Mouse (Mus musculus): ENCODE measurements around the gene P4htm. TPM values are rescaled to one million over a fixed set of nuclear protein-coding genes. Genes with fewer than 3 reads are reported as not detected.

The P4htm gene
- total and polyA plus RNA-seq, 3 experiments = 5.4 to 11.0 (median 7.9) TPM

DNA sequence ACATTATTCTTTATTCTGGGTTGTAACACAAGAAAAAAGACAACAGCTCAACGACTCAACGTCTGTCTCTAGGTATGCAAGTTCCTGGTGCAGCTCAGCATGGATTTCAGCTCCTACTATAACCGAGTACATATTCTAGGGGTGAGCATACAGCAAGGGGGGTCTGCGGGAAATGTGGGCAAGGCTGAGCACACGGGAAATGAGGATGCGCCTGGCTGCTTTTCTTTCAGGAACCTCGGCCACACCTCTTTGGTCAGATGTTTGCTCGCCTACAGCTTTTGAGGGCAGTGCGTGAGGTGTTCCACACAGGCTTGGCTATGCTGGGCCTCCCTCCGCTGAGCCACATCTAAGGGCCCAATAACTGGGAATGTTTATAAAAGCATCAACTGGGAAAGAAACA is 25.1 kb downstream of the P4htm start:
- Histone ChIP-seq H3K79me2 (replicated peaks; ENCODE audit: control insufficient read depth, extremely low read depth, insufficient read depth, poor library complexity, severe bottlenecking) (0 out of 2 replicates have a peak, but pooled peaks cover 3% of the 10 kb centered on the region), H3K4me3 (replicated peaks in 1 of 3; ENCODE audit: low read depth in 2 of 3, low read length in 2 of 3, poor library complexity in 1 of 3) (no peak overlapping the region), H3K4me2 (ENCODE audit: insufficient read depth, low read depth, poor library complexity, severe bottlenecking) (no peak overlapping the region), H3K4me1 (ENCODE audit: control insufficient read depth in 1 of 2, insufficient read depth in 2 of 2) (peaks cover 3 to 15% of the 10 kb centered on the region in 2 experiments; a peak in 3 of 4 replicates), H3K9ac (ENCODE audit: insufficient read depth, low read depth) (no peak overlapping the region), H3K36me3 (replicated peaks in 1 of 2; ENCODE audit: control insufficient read depth in 1 of 2, insufficient read depth in 1 of 2, low read length in 1 of 2) (peaks cover 39 to 66% of the 10 kb centered on the region in 2 experiments), H3K9me3 (replicated peaks; ENCODE audit: low read length) (no peaks in the 10 kb centered on the region), H3K27me3 (replicated peaks) (no peaks in the 10 kb centered on the region), H3K27ac (ENCODE audit: insufficient read depth, low read depth) (no peak overlapping the region)
- dilution Hi-C loops (cut with MboI; ENCODE audit: extremely low pct_ligation_motif_present, extremely low pct_unique_long_range_greater_than_20kb, low sequenced_read_pairs) = no loop called here
- TF ChIP-seq ZMIZ1 (IDR thresholded peaks at IDR 0.05; ENCODE audit: low read depth, low read length) = no peak
- no peak for TF ChIP-seq MEF2A (IDR thresholded peaks at IDR 0.05; ENCODE audit: borderline replicate concordance, low read depth, low read length)
- no peak for TF ChIP-seq JUN (IDR thresholded peaks at IDR 0.05; ENCODE audit: insufficient read depth, low read depth, low read length)
- no peak for TF ChIP-seq SIN3A (IDR thresholded peaks at IDR 0.05; ENCODE audit: low read length)
- no peak for TF ChIP-seq NELFE (IDR thresholded peaks at IDR 0.05; ENCODE audit: low read depth, low read length)
- no peak for TF ChIP-seq KAT2A (IDR thresholded peaks at IDR 0.05; ENCODE audit: insufficient replicate concordance, low read length)
- no peak for TF ChIP-seq CHD1 (IDR thresholded peaks at IDR 0.05; ENCODE audit: low read depth, low read length)
- TF ChIP-seq BHLHE40 (IDR thresholded peaks at IDR 0.05; ENCODE audit: low read depth, low read length) = no peak
- in situ Hi-C loops (cut with MboI; ENCODE audit: low pct_ligation_motif_present, low pct_unique_long_range_greater_than_20kb, low sequenced_read_pairs) = no loop called here
- DNase-seq (ENCODE audit: extremely low read depth) = no peak

- in situ Hi-C loops (cut with MboI; ENCODE audit: low pct_ligation_motif_present, low pct_unique_long_range_greater_than_20kb, low sequenced_read_pairs) (no loop called here), dilution Hi-C loops (cut with MboI; ENCODE audit: extremely low pct_ligation_motif_present, extremely low pct_unique_long_range_greater_than_20kb, low sequenced_read_pairs) (no loop called here)
- Histone ChIP-seq H3K9ac (ENCODE audit: insufficient read depth, low read depth) (no peak overlapping the region), H3K4me1 (ENCODE audit: control insufficient read depth in 1 of 2, insufficient read depth in 2 of 2) (peaks cover 3 to 12% of the 10 kb centered on the region in 2 experiments; a peak in 3 of 4 replicates), H3K27ac (ENCODE audit: insufficient read depth, low read depth) (no peak overlapping the region), H3K27me3 (replicated peaks) (no peaks in the 10 kb centered on the region), H3K4me2 (ENCODE audit: insufficient read depth, low read depth, poor library complexity, severe bottlenecking) (no peak overlapping the region), H3K9me3 (replicated peaks; ENCODE audit: low read length) (no peaks in the 10 kb centered on the region), H3K79me2 (replicated peaks; ENCODE audit: control insufficient read depth, extremely low read depth, insufficient read depth, poor library complexity, severe bottlenecking) (0 out of 2 replicates have a peak, but pooled peaks cover 3% of the 10 kb centered on the region), H3K4me3 (replicated peaks in 1 of 3; ENCODE audit: low read depth in 2 of 3, low read length in 2 of 3, poor library complexity in 1 of 3) (no peak overlapping the region), H3K36me3 (replicated peaks in 1 of 2; ENCODE audit: control insufficient read depth in 1 of 2, insufficient read depth in 1 of 2, low read length in 1 of 2) (peaks cover 39 to 59% of the 10 kb centered on the region in 2 experiments)
- no peak for DNase-seq (ENCODE audit: extremely low read depth)
- no peak for TF ChIP-seq E2F4 (IDR thresholded peaks at IDR 0.05; ENCODE audit: insufficient replicate concordance, low read depth, low read length)
- TF ChIP-seq JUN (IDR thresholded peaks at IDR 0.05; ENCODE audit: insufficient read depth, low read depth, low read length) = no peak
- no peak for TF ChIP-seq ZKSCAN1 (IDR thresholded peaks at IDR 0.05; ENCODE audit: borderline replicate concordance, low read depth, low read length)
- TF ChIP-seq NELFE (IDR thresholded peaks at IDR 0.05; ENCODE audit: low read depth, low read length) = no peak
- no peak for TF ChIP-seq CTCF (conservative IDR thresholded peaks at IDR 0.05 in 1 of 2, IDR thresholded peaks at IDR 0.05 in 1 of 2; ENCODE audit: low read depth in 2 of 2, low read length in 2 of 2)
- no peak for TF ChIP-seq KAT2A (IDR thresholded peaks at IDR 0.05; ENCODE audit: insufficient replicate concordance, low read length)
- TF ChIP-seq POLR2A (IDR thresholded peaks at IDR 0.05; ENCODE audit: low read depth, low read length) = no peak
- no peak for TF ChIP-seq TCF12 (IDR thresholded peaks at IDR 0.05; ENCODE audit: low read depth, low read length)
- TF ChIP-seq MYC (IDR thresholded peaks at IDR 0.05; ENCODE audit: low read depth, low read length) = no peak
- no peak for TF ChIP-seq POLR2AphosphoS2 (IDR thresholded peaks at IDR 0.05; ENCODE audit: low read depth, low read length)
- TF ChIP-seq SMC3 (IDR thresholded peaks at IDR 0.05; ENCODE audit: low read depth, low read length) = no peak
- no peak for TF ChIP-seq USF1 (IDR thresholded peaks at IDR 0.05; ENCODE audit: low read depth, low read length)
- TF ChIP-seq NRF1 (IDR thresholded peaks at IDR 0.05; ENCODE audit: low read depth, low read length) = no peak
- no peak for TF ChIP-seq MAX (IDR thresholded peaks at IDR 0.05; ENCODE audit: low read length)
- TF ChIP-seq MAZ (IDR thresholded peaks at IDR 0.05; ENCODE audit: low read depth, low read length) = no peak
- no peak for TF ChIP-seq EP300 (IDR thresholded peaks at IDR 0.05; ENCODE audit: low read length)
- TF ChIP-seq MXI1 (IDR thresholded peaks at IDR 0.05; ENCODE audit: low read depth, low read length) = no peak
- TF ChIP-seq ZNF384 (IDR thresholded peaks at IDR 0.05; ENCODE audit: low read depth, low read length) = no peak
Observed at GRCm38 (mm10) chr9:108571401-108571973, 26.0 kb downstream of the P4htm start.
